Mouse (Mus musculus) ovary, postnatal 14 days (tissue): Measurements from ENCODE around the gene Lix1.
A peak's percentile ranks its signal among the peaks of the same experiment; 100 is the strongest.

Source experiments
- DNase-seq: peaks from one replicate; pipeline ENCODE4 v3.0.0; 2022; ENCODE audit warnings: low spot score

The Lix1 gene

GRCm38 (mm10) chr17:17402222-17403004 lies at the start of gene Lix1:
Gene Lix1 (plus strand): TSS chr17:17402672.
- DNase-seq: peak; percentile 21

GRCm38 (mm10) chr17:17373550-17373917 lies 28.9 kb upstream of the Lix1 start:
- no peak for DNase-seq

GRCm38 (mm10) chr17:17373918-17374910 lies 28.3 kb upstream of the Lix1 start, which contains the start of gene Riok2:
Gene Riok2 (plus strand): TSS chr17:17374309.
- peak; percentile 94 for DNase-seq

GRCm38 (mm10) chr17:17375581-17375980 lies 26.9 kb upstream of the Lix1 start:
- DNase-seq: no peak

- DNase-seq: no peak
Observed at GRCm38 (mm10) chr17:17383703-17384102, 18.8 kb upstream of the Lix1 start.

- no peak for DNase-seq
Observed at GRCm38 (mm10) chr17:17384502-17384901, 18.0 kb upstream of the Lix1 start.

GRCm38 (mm10) chr17:17386117-17386516 lies 16.4 kb upstream of the Lix1 start:
- no peak for DNase-seq

GRCm38 (mm10) chr17:17391823-17392222 lies 10.6 kb upstream of the Lix1 start:
- DNase-seq: no peak

GRCm38 (mm10) chr17:17392863-17393262 lies 9.6 kb upstream of the Lix1 start:
- no peak for DNase-seq

- DNase-seq: no peak
Observed at GRCm38 (mm10) chr17:17393300-17393699, 9.2 kb upstream of the Lix1 start.

- DNase-seq: peak; percentile 64
Observed at GRCm38 (mm10) chr17:17394336-17394735, 8.1 kb upstream of the Lix1 start.

GRCm38 (mm10) chr17:17396869-17397268 lies 5.6 kb upstream of the Lix1 start:
- DNase-seq: no peak

GRCm38 (mm10) chr17:17398664-17399063 lies 3.8 kb upstream of the Lix1 start:
- no peak for DNase-seq

GRCm38 (mm10) chr17:17403038-17403437 lies 566 bp downstream of the Lix1 start:
- no peak for DNase-seq

GRCm38 (mm10) chr17:17403578-17404112 lies 1.2 kb downstream of the Lix1 start:
- DNase-seq: no peak

GRCm38 (mm10) chr17:17404811-17405544 lies 2.5 kb downstream of the Lix1 start:
- DNase-seq: no peak

GRCm38 (mm10) chr17:17405606-17406005 lies 3.1 kb downstream of the Lix1 start:
- DNase-seq: no peak

- no peak for DNase-seq
Observed at GRCm38 (mm10) chr17:17408137-17408536, 5.7 kb downstream of the Lix1 start.

GRCm38 (mm10) chr17:17408720-17409478 lies 6.4 kb downstream of the Lix1 start:
- no peak for DNase-seq

- DNase-seq: no peak
Observed at GRCm38 (mm10) chr17:17409601-17410000, 7.1 kb downstream of the Lix1 start.

- DNase-seq: no peak
Observed at GRCm38 (mm10) chr17:17411443-17411842, 9.0 kb downstream of the Lix1 start.
